Mouse (Mus musculus): ENCODE measurements at regions not wholly inside any gene's neighbourhood (a gene's known extent, or its start where the extent isn't known, plus 50 kb on each side); places are given as distances from the start of the nearest gene placed in this dataset.

- TF ChIP-seq POLR2A (IDR thresholded peaks at IDR 0.05; ENCODE audit: extremely low read depth, insufficient read depth, low read length) (no peak), CTCF (IDR thresholded peaks at IDR 0.05; ENCODE audit: extremely low read depth, insufficient read depth, low read length) (no peak)
Observed at GRCm38 (mm10) chr3:78899446-78900230, 386.7 kb downstream of the Rapgef2 start.
